Mouse (Mus musculus) limb, embryonic 15.5 days (tissue): ENCODE measurements around the gene I830077J02Rik. TPM values are rescaled to one million over a fixed set of nuclear protein-coding genes. Genes with fewer than 3 reads are reported as not detected.
"Not testable (repeated sequence)": the region's sequence is repeated elsewhere in the genome, so short reads cannot be mapped to it uniquely, and the experiment has no call there.

ENCODE experiments used
- ATAC-seq: fragments of 200-750 bp; cut with Nextera tagmentation; 2 replicates; pipeline ENCODE4 v1.8.0; 2017; ENCODE audit warnings: low read depth, moderate TSS enrichment; ENCODE audit not compliant: insufficient number of reproducible peaks, low FRiP score, low TSS enrichment
- H3K27ac ChIP-seq: fragments of 300-500 bp; sonication (generic); 2 replicates; pipeline ENCODE4 v1.5.1; 2015; ENCODE audit warnings: moderate library complexity, mild to moderate bottlenecking, inconsistent platforms
- H3K27me3 ChIP-seq: fragments of 300-500 bp; sonication (generic); 2 replicates; pipeline ENCODE4 v1.6.1; 2015; ENCODE audit warnings: inconsistent platforms
- H3K36me3 ChIP-seq: fragments of 300-500 bp; sonication (generic); 2 replicates; pipeline ENCODE4 v1.6.1; 2015; ENCODE audit warnings: inconsistent platforms
- H3K4me1 ChIP-seq: fragments of 300-500 bp; sonication (generic); 2 replicates; pipeline ENCODE4 v1.6.1; 2015; ENCODE audit warnings: inconsistent platforms
- H3K4me2 ChIP-seq: fragments of 300-500 bp; sonication (generic); 2 replicates; pipeline ENCODE4 v1.6.1; 2015; ENCODE audit warnings: mild to moderate bottlenecking, inconsistent platforms
- H3K4me3 ChIP-seq: fragments of 300-500 bp; sonication (generic); 2 replicates; pipeline ENCODE4 v1.5.1; 2015; ENCODE audit warnings: mild to moderate bottlenecking, inconsistent platforms
- H3K9ac ChIP-seq: fragments of 300-500 bp; sonication (generic); 2 replicates; pipeline ENCODE4 v1.6.1; 2015; ENCODE audit warnings: inconsistent platforms
- H3K9me3 ChIP-seq: fragments of 300-500 bp; sonication (generic); 2 replicates; pipeline ENCODE4 v1.6.1; 2016; ENCODE audit warnings: inconsistent platforms
- WGBS: fragments of 180-500 bp; shearing (Covaris S2); methylation state at CpG from one replicate; pipeline ENCODE4 v1.1.7; 2015; 5-methylcytosine and 5-hydroxymethylcytosine counted together
- polyA plus RNA-seq: library from polyadenylated mRNA; unstranded; fragments of >200 nt; fragmentation: Nextera tagmentation; extraction: Ambion mirVana; gene quantifications from 2 replicates; pipeline ENCODE4 v1.2.1, GENCODE M21; 2015

The I830077J02Rik gene
- polyA plus RNA-seq, 1 experiment from 2014 or later: 0.32 TPM

GRCm38 (mm10) chr3:105916455-105916854 lies 16.0 kb downstream of the I830077J02Rik start:
- not testable (repeated sequence) for H3K36me3 ChIP-seq, H3K27ac ChIP-seq, ATAC-seq, H3K9ac ChIP-seq, H3K9me3 ChIP-seq, H3K4me3 ChIP-seq, H3K27me3 ChIP-seq, H3K4me2 ChIP-seq, H3K4me1 ChIP-seq

DNA sequence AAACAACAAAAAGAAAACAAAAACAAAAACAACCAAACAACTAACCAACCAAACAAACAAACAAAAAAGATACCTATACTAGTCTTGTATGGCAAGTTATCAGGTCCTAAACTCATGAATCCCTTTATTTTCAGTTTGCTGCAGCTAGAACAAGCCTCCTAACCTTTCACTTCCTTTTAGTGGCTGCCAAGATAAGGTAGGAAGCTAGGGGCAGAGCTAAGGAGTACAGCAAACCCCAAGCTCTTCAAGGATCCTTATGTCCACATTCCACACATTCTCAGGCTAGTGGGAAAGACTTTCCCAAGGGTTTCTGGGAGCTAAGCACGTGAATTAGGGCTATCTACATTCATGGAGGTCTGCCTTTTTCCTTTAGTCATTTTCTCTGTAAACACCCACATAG lies 17.2 kb downstream of the I830077J02Rik start:
- no peak for ATAC-seq
- no peak overlapping the region for H3K4me2 ChIP-seq
- no peak overlapping the region for H3K9ac ChIP-seq
- H3K27me3 ChIP-seq: no peaks in the 10 kb centered on the region
- WGBS: 33% methylated on average over 1 of the region's 1 CpGs
- H3K9me3 ChIP-seq: no peaks in the 10 kb centered on the region
- no peaks in the 10 kb centered on the region for H3K36me3 ChIP-seq
- no peak overlapping the region for H3K4me3 ChIP-seq
- H3K27ac ChIP-seq: no peak overlapping the region
- H3K4me1 ChIP-seq: no peaks in the 10 kb centered on the region

- no peak overlapping the region for H3K9ac ChIP-seq
- no peak overlapping the region for H3K4me2 ChIP-seq
- no peak for ATAC-seq
- 65% methylated on average over 10 of the region's 10 CpGs for WGBS
- no peak overlapping the region for H3K27ac ChIP-seq
- no peaks in the 10 kb centered on the region for H3K4me1 ChIP-seq
- H3K36me3 ChIP-seq: no peaks in the 10 kb centered on the region
- no peak overlapping the region for H3K4me3 ChIP-seq
- no peaks in the 10 kb centered on the region for H3K27me3 ChIP-seq
- H3K9me3 ChIP-seq: no peaks in the 10 kb centered on the region
Measured at GRCm38 (mm10) chr3:105913839-105914681, 18.4 kb downstream of the I830077J02Rik start.

DNA sequence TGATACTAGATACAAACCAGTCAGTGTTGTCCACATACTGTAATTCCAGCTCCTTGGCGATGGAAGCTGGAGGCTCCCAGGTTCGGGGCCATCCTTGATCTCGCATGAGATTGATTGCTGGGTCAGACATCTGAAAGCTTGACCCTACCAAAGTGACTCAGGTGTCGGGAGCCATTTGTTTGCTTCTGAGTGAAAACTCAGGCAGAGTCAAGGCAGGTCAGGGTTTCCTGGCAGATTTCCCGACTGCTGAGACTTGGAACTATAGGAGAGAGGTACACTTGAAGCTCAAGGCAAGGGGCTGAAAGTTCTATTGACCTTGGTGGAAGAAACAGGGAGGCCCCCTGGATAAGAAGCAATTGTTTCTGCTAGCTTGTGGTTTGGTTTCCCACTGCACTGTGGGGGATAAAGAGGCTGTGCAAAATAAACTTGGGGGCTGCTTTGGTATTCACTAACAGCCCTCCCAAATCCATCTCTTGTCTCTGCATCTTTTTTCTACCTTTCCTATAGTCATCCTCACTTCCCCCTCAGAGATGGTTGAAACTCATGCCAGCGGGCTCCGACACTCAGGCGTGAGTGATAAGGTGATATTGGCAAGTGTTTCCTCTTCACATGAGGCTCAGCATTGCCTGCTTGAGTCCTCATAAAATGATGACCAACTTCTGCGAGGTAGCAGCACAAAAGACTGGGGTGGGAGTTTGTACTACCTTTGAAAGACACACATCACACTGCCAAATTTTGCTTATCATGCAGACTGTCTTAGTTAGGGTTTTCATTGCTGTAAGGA lies 20.2 kb downstream of the I830077J02Rik start:
- no peak for ATAC-seq
- 74% methylated on average over 9 of the region's 9 CpGs for WGBS
- Histone ChIP-seq H3K9me3 (no peaks in the 10 kb centered on the region), H3K27me3 (no peaks in the 10 kb centered on the region), H3K4me3 (no peak overlapping the region), H3K4me2 (no peak overlapping the region), H3K27ac (no peak overlapping the region), H3K36me3 (no peaks in the 10 kb centered on the region), H3K9ac (no peak overlapping the region), H3K4me1 (no peaks in the 10 kb centered on the region)

DNA sequence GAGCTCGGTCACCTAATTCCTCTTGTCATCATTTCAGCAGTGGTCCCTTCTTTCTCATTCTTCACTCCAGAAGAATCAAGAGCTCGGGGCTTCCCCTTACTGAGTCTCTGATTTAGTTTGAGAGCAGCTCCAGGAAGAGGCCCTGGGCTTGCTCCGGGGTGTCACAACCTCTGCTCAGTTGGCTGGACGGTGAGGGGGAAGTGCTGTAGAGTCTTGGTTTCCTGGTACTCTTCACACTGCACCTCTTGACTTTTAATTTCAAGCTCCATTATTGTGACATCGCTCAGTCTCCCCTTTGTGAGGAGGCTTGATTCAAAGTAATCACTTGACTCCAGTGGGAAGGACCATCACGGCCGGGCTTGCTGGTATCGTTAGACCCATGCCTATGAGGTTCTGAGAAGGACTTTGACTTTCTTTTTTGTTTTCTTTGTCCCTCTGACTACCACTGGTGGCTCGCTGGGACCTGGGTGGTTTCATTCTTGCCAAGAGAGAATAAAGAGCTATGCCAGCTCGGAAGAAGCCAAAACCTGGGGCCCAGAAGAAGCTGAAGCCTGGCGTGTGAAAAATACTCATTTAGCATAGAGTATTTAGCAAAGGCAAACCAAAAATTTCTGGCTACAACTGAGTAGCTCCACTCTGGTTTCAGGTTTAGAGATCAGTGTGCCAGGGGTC lies 21.8 kb downstream of the I830077J02Rik start:
- H3K4me1 ChIP-seq: no peaks in the 10 kb centered on the region
- ATAC-seq: no peak
- no peak overlapping the region for H3K4me2 ChIP-seq
- no peak overlapping the region for H3K4me3 ChIP-seq
- H3K36me3 ChIP-seq: no peaks in the 10 kb centered on the region
- no peaks in the 10 kb centered on the region for H3K9me3 ChIP-seq
- H3K27ac ChIP-seq: no peak overlapping the region
- WGBS: 82% methylated on average over 11 of the region's 11 CpGs
- no peaks in the 10 kb centered on the region for H3K27me3 ChIP-seq
- no peak overlapping the region for H3K9ac ChIP-seq

- H3K4me3 ChIP-seq: no peak overlapping the region
- ATAC-seq: no peak
- H3K9me3 ChIP-seq: no peaks in the 10 kb centered on the region
- WGBS: 91% methylated on average over 4 of the region's 4 CpGs
- H3K27me3 ChIP-seq: no peaks in the 10 kb centered on the region
- H3K27ac ChIP-seq: no peak overlapping the region
- H3K9ac ChIP-seq: no peak overlapping the region
- no peak overlapping the region for H3K4me2 ChIP-seq
- no peaks in the 10 kb centered on the region for H3K36me3 ChIP-seq
- no peaks in the 10 kb centered on the region for H3K4me1 ChIP-seq
Measured at GRCm38 (mm10) chr3:105908976-105909375, 23.5 kb downstream of the I830077J02Rik start.

GRCm38 (mm10) chr3:105907956-105908655 lies 24.4 kb downstream of the I830077J02Rik start:
- no peaks in the 10 kb centered on the region for H3K4me1 ChIP-seq
- H3K9ac ChIP-seq: no peak overlapping the region
- H3K4me3 ChIP-seq: no peak overlapping the region
- H3K9me3 ChIP-seq: no peaks in the 10 kb centered on the region
- H3K27ac ChIP-seq: no peak overlapping the region
- no peaks in the 10 kb centered on the region for H3K36me3 ChIP-seq
- H3K4me2 ChIP-seq: no peak overlapping the region
- no peaks in the 10 kb centered on the region for H3K27me3 ChIP-seq
- no peak for ATAC-seq
- WGBS: 61% methylated on average over 9 of the region's 9 CpGs

DNA sequence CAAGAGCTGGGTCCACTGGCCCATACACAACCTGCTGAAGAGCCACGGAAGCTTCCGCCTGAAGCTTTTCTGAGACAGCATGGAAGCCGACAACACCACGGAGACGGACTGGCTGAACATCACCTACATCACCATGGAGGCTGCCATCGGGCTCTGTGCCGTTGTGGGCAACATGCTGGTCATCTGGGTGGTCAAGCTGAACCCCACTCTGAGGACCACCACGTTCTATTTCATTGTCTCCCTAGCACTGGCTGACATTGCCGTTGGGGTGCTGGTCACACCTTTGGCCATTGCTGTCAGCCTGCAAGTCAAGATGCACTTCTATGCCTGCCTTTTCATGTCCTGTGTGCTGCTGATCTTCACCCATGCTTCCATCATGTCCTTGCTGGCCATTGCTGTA lies 27.7 kb downstream of the I830077J02Rik start:
- WGBS: 90% methylated on average over 9 of the region's 9 CpGs
- H3K4me3 ChIP-seq: no peak overlapping the region
- H3K9ac ChIP-seq: no peak overlapping the region
- H3K9me3 ChIP-seq: no peaks in the 10 kb centered on the region
- no peaks in the 10 kb centered on the region for H3K36me3 ChIP-seq
- no peaks in the 10 kb centered on the region for H3K4me1 ChIP-seq
- no peak overlapping the region for H3K27ac ChIP-seq
- no peak for ATAC-seq
- no peak overlapping the region for H3K4me2 ChIP-seq
- H3K27me3 ChIP-seq: no peaks in the 10 kb centered on the region

- Histone ChIP-seq H3K27ac (no peak overlapping the region), H3K36me3 (no peaks in the 10 kb centered on the region), H3K4me3 (no peak overlapping the region), H3K4me2 (no peak overlapping the region), H3K9ac (no peak overlapping the region), H3K4me1 (no peaks in the 10 kb centered on the region), H3K27me3 (no peaks in the 10 kb centered on the region), H3K9me3 (no peaks in the 10 kb centered on the region)
- WGBS: 69% methylated on average over 4 of the region's 4 CpGs
- ATAC-seq: no peak
Measured at GRCm38 (mm10) chr3:105904213-105904612, 28.3 kb downstream of the I830077J02Rik start.

DNA sequence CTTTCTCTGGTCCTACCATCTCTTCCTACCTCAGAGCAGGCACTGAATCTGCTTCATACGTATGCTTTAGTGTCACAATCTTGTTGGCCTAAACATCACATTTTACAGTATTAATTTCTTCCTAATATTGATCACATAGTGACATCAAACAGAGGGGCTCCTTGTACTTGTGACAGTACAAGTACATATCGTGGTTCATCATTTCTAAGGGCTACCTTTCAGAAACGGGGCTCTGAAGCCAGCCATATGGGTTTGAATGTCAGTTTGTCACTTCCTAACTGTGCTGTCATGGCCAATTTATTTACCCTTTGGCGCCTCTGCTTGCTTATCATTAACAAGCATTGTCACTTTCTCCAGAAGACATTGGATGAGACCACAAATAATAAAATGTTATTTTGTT lies 31.0 kb downstream of the I830077J02Rik start:
- no peak for ATAC-seq
- Histone ChIP-seq H3K27ac (no peak overlapping the region), H3K9ac (no peak overlapping the region), H3K27me3 (no peaks in the 10 kb centered on the region), H3K9me3 (no peaks in the 10 kb centered on the region), H3K36me3 (no peaks in the 10 kb centered on the region), H3K4me3 (no peak overlapping the region), H3K4me1 (0 out of 2 replicates have a peak, but pooled peaks cover 2% of the 10 kb centered on the region), H3K4me2 (no peak overlapping the region)
- 75% methylated on average over 4 of the region's 4 CpGs for WGBS

DNA sequence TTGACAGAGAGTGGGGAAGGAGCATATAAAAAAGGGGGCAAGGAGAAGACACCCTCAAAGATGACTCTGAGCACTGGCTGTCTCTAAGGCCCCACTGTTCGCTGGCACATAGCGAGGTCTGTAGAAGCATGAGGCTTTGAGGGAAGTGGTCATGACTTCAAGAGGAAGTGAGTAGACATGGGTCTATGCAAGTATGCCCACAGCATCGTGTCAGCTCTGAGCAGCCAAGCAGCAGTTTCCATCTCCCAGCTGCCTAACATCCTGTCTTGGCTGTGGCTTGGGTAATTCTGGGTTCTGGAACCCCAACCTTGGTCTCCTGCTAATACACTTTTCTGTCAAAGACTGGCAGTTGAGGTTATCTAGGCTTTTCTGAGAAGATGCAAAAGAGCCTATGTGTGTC lies 31.7 kb downstream of the I830077J02Rik start:
- Histone ChIP-seq H3K36me3 (no peaks in the 10 kb centered on the region), H3K4me2 (no peak overlapping the region), H3K27ac (no peak overlapping the region), H3K27me3 (no peaks in the 10 kb centered on the region), H3K4me3 (no peak overlapping the region), H3K9ac (no peak overlapping the region), H3K9me3 (no peaks in the 10 kb centered on the region), H3K4me1 (0 out of 2 replicates have a peak, but pooled peaks cover 2% of the 10 kb centered on the region)
- no peak for ATAC-seq
- 73% methylated on average over 3 of the region's 3 CpGs for WGBS
